Mouse (Mus musculus) right cerebral cortex, postnatal 25 days (tissue): ENCODE data around the gene Tead3.

Experiments
- DNase-seq: peaks from one replicate; pipeline ENCODE4 v3.0.0; 2022

Gene Tead3

GRCm38 (mm10) chr17:28350466-28351352, at the start of gene Tead3:
Gene Tead3 (minus strand): TSS chr17:28350817.
- peak; percentile 28 for DNase-seq

GRCm38 (mm10) chr17:28394994-28395393, 44.4 kb upstream of the Tead3 start:
- no peak for DNase-seq

- no peak for DNase-seq
These were observed 43.6 kb upstream of the Tead3 start for GRCm38 (mm10) chr17:28394051-28394765.

- no peak for DNase-seq
These were observed 41.2 kb upstream of the Tead3 start for GRCm38 (mm10) chr17:28391568-28392432.

- no peak for DNase-seq
These were observed 37.9 kb upstream of the Tead3 start for GRCm38 (mm10) chr17:28388534-28388933.

GRCm38 (mm10) chr17:28386150-28386905, 35.7 kb upstream of the Tead3 start:
- peak; percentile 74 for DNase-seq

GRCm38 (mm10) chr17:28384298-28384697, 33.7 kb upstream of the Tead3 start:
- DNase-seq, result no peak

GRCm38 (mm10) chr17:28380255-28380654, 29.6 kb upstream of the Tead3 start:
- DNase-seq, result no peak

- no peak for DNase-seq
These were observed 25.0 kb upstream of the Tead3 start for GRCm38 (mm10) chr17:28375592-28376061.

- no peak for DNase-seq
These were observed 23.9 kb upstream of the Tead3 start for GRCm38 (mm10) chr17:28374494-28374893.

GRCm38 (mm10) chr17:28373821-28374220, 23.2 kb upstream of the Tead3 start:
- no peak for DNase-seq

GRCm38 (mm10) chr17:28371941-28372340, 21.3 kb upstream of the Tead3 start:
- DNase-seq, result no peak

- DNase-seq, result no peak
These were observed 20.7 kb upstream of the Tead3 start for GRCm38 (mm10) chr17:28371286-28371685.

GRCm38 (mm10) chr17:28369056-28369455, 18.4 kb upstream of the Tead3 start:
- DNase-seq, result no peak

- DNase-seq, result peak; percentile 26
These were observed 17.8 kb upstream of the Tead3 start for GRCm38 (mm10) chr17:28368449-28368848.

- DNase-seq, result no peak
These were observed 14.5 kb upstream of the Tead3 start, which contains the start of gene Tulp1 for GRCm38 (mm10) chr17:28365122-28365521. Gene Tulp1 (minus strand): TSS chr17:28365222.

GRCm38 (mm10) chr17:28363507-28363906, 12.9 kb upstream of the Tead3 start:
- DNase-seq, result no peak

GRCm38 (mm10) chr17:28362653-28363292, 12.2 kb upstream of the Tead3 start:
- DNase-seq, result no peak

GRCm38 (mm10) chr17:28361921-28362652, 11.5 kb upstream of the Tead3 start:
- DNase-seq, result no peak

GRCm38 (mm10) chr17:28360531-28361277, 10.1 kb upstream of the Tead3 start:
- no peak for DNase-seq
